Mouse (Mus musculus) ES-E14 (cell line): ENCODE measurements around the gene Mettl26.

Source experiments
- CHD2 ChIP-seq: IDR thresholded peaks from 2 replicates; pipeline ENCODE4 v1.6.1; 2014; ENCODE audit warnings: mild to moderate bottlenecking, low read depth, low read length, inconsistent platforms
- HCFC1 ChIP-seq: IDR thresholded peaks from 2 replicates; pipeline ENCODE4 v1.6.1; 2012; ENCODE audit warnings: low read length, inconsistent platforms, borderline replicate concordance; ENCODE audit not compliant: insufficient read depth
- MAFK ChIP-seq: IDR thresholded peaks from 2 replicates; pipeline ENCODE4 v1.6.1; 2014; ENCODE audit warnings: mild to moderate bottlenecking, low read depth, low read length, inconsistent platforms; ENCODE audit not compliant: insufficient read depth
- ZC3H11A ChIP-seq: IDR thresholded peaks from 2 replicates; pipeline ENCODE4 v1.6.1; 2012; ENCODE audit warnings: low read depth, mild to moderate bottlenecking, inconsistent platforms, low read length, borderline replicate concordance
- ZNF384 ChIP-seq: IDR thresholded peaks from 2 replicates; pipeline ENCODE4 v1.6.1; 2012; ENCODE audit warnings: low read depth, low read length, inconsistent platforms

DNA sequence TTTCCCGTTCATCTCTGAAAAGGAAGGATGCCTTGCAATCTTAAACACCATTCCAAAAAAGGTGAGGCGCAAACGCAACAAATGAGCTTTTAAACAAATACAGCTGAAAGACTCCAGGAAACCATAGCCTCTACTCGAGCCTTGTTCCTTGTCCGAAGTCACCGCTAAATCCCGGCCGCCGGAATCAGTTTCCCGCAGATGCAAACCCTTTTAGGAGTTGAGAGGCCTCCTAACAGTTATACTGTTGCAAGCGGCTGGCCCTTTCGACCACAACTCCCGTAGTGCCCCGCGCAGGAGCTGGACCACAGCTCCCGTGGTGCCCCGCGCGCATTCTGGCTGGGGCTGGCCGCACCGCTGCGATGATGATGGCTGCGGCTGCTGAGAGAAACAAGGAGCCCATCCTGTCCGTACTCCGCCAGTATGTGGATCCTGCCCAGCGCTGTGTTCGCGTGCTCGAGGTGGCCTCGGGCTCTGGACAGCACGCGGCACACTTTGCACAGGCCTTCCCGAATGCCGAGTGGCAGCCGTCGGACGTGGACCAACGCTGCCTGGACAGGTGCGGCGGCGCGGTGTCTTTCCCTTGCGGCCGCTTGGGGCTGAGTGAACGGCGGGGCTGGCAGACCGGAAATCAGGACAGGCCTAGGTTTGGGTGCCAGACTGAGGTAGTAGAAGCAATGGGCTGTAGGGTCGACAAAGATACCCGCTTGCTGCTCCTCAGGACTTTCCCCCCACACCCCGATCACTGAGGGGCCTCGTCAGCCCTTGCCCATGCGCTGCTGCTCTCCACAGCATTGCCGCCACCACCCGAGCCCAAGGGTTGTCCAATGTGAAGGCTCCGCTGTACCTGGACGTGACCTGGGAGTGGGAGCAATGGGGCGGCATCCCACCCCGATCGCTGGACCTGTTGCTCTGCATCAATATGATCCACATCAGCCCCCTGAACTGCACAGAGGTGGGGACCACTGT is 580 bp downstream of the Mettl26 start:
- TF ChIP-seq ZNF384 (no peak), CHD2 (no peak), HCFC1 (peak; percentile 84), ZC3H11A (no peak), MAFK (no peak)
